Mouse (Mus musculus) cerebellum, postnatal 36 days (tissue): ENCODE measurements around the gene Baz2b.

ENCODE experiments used
- DNase-seq, 2 experiments: peaks; one replicate each; pipeline ENCODE4 v3.0.0; 2021 to 2022; ENCODE audit warnings: mixed read lengths in 2 of 2

Gene Baz2b

GRCm38 (mm10) chr2:59992488-59993189 lies 217.0 kb downstream of the Baz2b start:
- no peak for DNase-seq

- DNase-seq, result no peak
These were observed 217.9 kb downstream of the Baz2b start for GRCm38 (mm10) chr2:59991775-59992174.

- no peak for DNase-seq
These were observed 222.1 kb downstream of the Baz2b start for GRCm38 (mm10) chr2:59987521-59987920.

GRCm38 (mm10) chr2:59979488-59980220 lies 230.0 kb downstream of the Baz2b start:
- no peak for DNase-seq

- no peak for DNase-seq
These were observed 233.0 kb downstream of the Baz2b start for GRCm38 (mm10) chr2:59976680-59977079.

- DNase-seq, result no peak
These were observed 233.9 kb downstream of the Baz2b start for GRCm38 (mm10) chr2:59975772-59976171.

GRCm38 (mm10) chr2:59973962-59974361 lies 235.7 kb downstream of the Baz2b start:
- DNase-seq, result no peak

- no peak for DNase-seq
These were observed 236.5 kb downstream of the Baz2b start for GRCm38 (mm10) chr2:59973104-59973641.

- no peak for DNase-seq
These were observed 239.1 kb downstream of the Baz2b start for GRCm38 (mm10) chr2:59970511-59970910.

- no peak for DNase-seq
These were observed 240.5 kb downstream of the Baz2b start for GRCm38 (mm10) chr2:59969099-59969498.

GRCm38 (mm10) chr2:59968593-59968992 lies 241.0 kb downstream of the Baz2b start:
- no peak for DNase-seq

GRCm38 (mm10) chr2:59966454-59966853 lies 243.2 kb downstream of the Baz2b start:
- DNase-seq, result peak in 1 of 2 experiments; percentile 16

- DNase-seq, result no peak
These were observed 246.6 kb downstream of the Baz2b start for GRCm38 (mm10) chr2:59963011-59963410.

- DNase-seq, result no peak
These were observed 247.1 kb downstream of the Baz2b start for GRCm38 (mm10) chr2:59962579-59962978.

GRCm38 (mm10) chr2:59960495-59960772 lies 249.2 kb downstream of the Baz2b start:
- DNase-seq, result no peak

GRCm38 (mm10) chr2:59959668-59960494 lies 249.8 kb downstream of the Baz2b start:
- no peak for DNase-seq

GRCm38 (mm10) chr2:59958543-59958942 lies 251.1 kb downstream of the Baz2b start:
- DNase-seq, result no peak

GRCm38 (mm10) chr2:59955916-59956315 lies 253.7 kb downstream of the Baz2b start:
- DNase-seq, result no peak

GRCm38 (mm10) chr2:59954791-59955190 lies 254.8 kb downstream of the Baz2b start:
- no peak for DNase-seq

- no peak for DNase-seq
These were observed 257.2 kb downstream of the Baz2b start for GRCm38 (mm10) chr2:59952286-59953014.

- DNase-seq, result peak; percentile 51 to 54
These were observed 257.9 kb downstream of the Baz2b start for GRCm38 (mm10) chr2:59951706-59952105.

- DNase-seq, result peak in 1 of 2 experiments; percentile 14
These were observed 258.5 kb downstream of the Baz2b start for GRCm38 (mm10) chr2:59951127-59951526.

- no peak for DNase-seq
These were observed 273.3 kb downstream of the Baz2b start for GRCm38 (mm10) chr2:59936296-59936695.
